Mouse (Mus musculus): Measurements from ENCODE around the gene Tbc1d7.

Tbc1d7 gene

DNA sequence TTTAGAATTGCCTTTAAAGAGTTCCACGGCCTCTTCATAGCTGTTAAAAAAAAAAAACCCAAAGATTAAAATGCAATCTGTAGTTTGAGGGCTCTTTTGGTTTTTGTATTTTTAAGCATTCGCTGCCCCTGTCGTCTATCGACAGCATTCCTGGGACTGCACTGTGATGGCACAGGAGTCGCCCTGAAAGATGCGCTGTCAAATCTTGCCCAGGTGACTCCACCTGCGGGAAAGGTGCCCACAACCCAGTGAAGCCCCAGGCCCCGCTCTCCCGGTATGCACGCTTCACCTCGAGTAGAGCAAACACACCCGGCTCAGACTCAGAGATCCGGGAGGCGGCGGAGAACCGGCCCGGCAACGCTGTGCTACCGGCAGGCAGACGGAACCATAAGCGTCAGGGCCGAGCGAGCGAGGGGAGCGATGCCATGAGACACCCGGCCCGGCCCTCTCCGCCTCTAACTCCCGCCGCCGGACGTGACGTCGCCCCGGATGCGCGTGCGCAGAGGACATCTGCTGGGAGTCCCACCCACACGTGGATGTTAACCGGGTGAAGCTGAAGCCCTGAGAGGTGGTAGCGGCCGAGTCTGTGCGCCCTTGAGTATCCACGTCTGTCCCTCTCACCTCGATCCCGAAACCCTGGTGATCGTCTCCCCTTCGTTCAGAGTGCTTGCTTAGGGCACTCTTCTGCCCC is at the start of gene Tbc1d7:
Gene Tbc1d7 (minus strand): TSS at position 482 of the 691 bp plus-strand sequence.
- DNase-seq: peak; percentile 99

DNA sequence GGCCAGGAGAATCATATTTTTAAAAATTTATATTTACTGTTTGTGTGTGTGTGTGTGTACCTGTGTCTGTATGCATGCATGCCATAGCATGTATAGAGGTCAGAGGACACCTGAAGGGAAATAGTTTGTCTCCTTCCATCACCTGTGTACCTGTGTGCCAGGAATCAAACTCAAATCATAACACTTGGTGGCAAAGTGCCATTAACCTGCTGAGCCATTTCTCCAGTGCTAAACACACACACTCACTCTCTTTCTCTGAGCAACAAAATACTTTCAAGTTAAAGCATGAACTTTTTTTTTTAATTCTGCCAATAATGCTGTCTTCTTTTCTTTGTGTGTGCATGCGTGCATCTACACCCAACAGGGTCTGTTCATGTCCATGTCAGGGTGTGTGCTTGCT is 49.3 kb upstream of the Tbc1d7 start:
- DNase-seq: no peak

DNA sequence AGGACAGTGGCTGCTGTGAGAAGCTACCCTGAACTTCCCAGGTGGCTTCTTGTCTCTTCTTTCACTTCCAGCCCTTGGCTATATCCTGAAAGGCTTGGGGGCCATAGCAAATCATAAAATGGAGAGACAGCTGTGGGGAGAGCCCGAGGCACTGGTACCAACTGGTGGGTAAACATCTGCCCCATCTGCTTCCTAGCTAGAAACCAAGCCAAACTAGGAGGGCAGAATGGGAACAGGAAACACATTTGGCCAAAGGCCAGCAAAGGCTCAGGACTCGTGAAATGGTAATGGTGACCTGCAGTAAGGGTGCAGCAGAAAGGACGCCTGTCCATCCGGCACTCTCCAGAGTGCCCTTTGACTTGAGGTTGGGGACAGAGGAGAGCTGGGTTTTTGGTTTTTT is 47.5 kb upstream of the Tbc1d7 start:
- DNase-seq: no peak

DNA sequence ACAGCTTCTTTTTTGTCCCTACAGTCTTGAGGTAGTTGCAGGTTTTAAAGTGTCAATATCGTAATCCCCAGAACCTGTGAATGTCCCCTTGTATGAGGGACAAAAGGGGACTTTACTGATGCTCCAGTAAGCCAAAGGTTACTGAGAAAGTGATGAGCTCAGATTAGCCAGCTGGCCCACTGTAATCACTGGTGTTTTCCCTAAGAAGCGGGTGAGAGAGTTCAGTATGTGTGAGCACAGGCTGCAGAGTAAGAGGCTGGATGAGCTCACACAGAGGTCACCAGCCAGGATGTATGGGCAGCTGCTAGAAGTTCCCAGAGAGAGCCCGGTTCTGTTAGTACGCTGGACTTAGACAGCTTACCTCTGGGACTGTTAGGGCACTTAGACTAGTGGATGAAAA is 47.0 kb upstream of the Tbc1d7 start:
- no peak for DNase-seq

DNA sequence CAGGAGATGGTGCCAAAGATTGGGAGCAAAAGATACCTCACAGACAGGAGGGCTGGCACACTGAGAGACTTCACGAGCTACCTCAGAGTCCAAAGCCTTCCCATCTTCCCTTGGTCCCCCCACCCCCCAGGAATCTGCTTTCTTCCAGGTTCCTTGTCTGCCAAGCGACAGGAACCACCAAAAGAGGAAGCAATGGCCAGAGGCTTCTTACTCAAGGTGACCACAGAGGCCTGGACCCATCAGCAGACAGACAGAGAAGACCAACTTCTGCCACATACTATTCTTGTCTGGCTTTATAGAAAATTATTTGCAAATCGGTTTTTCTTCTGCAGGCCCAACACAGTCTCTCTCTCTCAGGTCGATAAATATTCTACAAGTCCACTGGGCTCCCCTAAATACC is 46.4 kb upstream of the Tbc1d7 start:
- no peak for DNase-seq

DNA sequence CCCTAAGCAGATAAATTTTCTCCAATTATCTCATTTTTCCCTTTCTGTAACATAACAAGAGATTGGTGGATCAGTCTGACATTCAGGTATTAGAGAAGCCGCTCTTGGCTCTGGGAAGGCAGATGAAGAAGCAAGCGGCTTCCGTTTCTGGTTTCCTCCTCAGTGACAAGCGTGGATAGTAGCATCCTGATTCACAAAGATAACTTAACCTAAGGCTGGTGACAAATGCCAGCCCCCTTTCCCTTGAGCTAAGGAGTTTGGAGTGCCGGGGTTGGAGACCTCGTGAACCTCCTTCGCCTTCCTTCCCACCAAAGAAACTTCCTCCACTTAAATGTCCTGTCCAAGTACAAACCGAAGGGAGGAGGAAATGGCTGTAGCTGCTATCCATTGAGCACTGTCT is 45.8 kb upstream of the Tbc1d7 start:
- no peak for DNase-seq

DNA sequence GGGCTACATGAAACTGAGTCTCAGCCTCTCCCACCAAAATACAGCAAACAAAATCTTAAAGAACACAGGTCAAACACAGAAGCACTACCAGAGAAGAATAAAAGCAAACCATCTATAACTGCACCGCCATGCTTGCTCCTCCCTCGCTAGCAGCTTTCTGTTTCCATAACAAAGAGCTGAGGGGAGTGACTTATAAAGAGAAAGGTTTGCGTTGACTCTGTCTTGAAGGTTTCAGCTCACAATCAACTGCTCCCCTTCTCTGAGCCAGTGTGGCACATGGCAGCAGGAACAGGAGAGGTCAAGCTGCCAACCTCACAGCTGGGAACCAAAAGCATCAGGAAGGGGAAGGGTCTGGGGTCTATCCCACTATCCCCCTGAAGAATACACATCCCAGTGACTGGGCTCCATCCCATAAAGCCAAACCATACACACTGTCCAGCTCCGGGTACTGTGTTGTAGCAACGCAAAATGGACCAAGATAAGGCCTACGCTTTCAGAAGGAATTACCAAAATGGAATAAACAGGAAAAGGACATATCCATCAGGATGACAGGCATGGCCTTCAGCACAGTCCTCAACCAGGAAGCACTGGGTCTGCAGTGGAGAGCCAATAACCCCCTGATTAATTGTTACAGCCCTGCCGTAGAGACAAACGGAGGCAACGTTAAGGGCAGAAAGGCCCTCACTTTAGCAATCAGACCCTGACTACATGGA is 44.8 kb upstream of the Tbc1d7 start:
- no peak for DNase-seq

DNA sequence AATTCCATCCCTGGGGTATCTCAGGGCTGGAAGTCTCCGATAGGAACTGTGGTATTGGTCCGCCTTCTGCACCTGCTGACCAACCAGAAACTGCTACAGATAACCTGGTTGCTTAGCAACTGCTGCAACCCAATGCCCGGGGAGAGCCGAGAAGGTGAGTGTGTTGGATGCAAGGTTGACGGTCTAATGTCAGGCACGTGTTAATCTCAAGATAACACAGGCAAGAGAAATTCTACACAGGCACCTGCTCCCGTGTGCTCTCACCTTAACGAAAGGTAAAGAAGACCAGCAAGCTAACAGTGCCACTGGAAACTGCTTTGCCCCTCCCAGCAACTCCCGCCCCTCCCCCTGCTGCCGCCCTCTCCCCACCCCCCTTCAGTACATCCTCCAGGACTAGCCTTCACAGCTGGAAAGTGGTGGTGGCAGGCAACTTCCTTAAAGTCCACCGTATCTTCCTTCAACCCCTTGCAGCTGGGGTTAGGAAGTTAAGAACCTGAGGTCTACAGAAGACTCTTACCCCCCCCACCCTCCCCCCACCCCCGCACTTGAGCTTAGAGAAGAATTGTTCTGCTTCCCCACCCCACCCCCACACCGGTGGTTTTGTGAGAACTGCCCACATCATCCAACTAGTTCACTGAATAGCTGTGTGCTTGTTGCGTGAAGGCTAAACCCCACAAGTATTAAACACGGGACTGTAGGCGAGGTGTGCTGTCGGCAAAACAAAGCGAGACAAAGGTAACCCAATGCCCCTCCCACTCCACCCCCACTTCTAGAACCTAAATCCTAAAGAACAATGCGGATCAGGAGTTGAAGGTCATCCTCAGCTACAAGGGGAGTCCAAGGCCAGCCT is 44.1 kb upstream of the Tbc1d7 start:
- no peak for DNase-seq

DNA sequence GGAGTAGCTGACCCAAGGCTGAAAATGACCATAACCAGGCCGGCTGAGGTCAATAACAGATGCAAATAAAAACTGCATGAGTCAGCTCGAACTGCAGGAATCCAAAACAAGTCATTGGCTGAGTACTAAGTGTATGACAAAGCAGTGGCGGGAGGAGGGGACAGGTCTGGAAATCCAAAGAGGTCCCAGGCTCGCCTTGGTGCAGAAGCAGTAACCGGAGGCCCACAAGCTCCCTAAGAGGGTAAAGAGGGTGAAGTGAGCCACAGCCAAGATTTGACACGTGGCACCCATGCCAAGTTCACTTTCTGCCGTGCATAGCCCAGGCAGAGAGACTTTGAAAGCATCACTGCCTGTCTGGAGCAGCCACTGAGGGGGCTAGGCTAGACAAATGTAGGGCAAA is 41.0 kb upstream of the Tbc1d7 start:
- no peak for DNase-seq

DNA sequence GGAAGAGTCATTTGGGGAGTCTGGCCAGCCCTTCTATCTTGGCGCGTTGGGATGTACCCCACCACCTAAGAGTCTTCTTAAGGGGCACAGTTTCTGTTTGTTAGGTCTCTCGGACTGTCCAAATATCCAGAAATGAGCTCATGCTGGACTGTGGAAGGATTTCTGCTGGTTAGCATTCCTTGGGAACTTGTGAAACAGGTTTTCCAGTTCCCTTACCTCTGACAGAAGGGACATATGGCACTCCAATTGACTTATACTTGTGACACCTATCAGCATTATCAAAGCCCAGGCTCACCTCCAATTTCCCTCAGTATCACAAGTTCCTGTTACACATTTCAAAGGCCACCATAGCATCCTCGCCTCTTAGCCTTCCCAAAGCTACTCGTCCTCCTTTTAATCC is 39.7 kb upstream of the Tbc1d7 start:
- DNase-seq: no peak

DNA sequence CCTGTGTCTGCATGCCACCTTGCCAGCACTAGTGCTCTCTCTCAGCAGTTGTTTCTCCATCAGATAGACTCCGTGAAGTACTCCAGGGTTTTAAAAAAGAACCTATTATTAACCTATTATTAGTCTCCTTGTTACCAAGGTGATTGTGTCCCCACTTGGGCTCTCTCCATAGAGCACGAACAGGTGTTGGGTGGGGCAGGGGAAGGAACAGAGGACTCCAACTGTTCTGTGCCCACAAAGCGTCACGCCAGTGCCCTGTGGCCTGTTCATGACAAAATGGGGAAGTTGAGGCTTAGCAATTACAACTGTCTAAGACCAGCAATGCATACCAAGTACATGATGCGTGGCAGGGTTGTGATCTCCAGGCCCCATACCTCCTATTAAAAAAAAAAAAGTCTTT is 38.3 kb upstream of the Tbc1d7 start:
- no peak for DNase-seq

DNA sequence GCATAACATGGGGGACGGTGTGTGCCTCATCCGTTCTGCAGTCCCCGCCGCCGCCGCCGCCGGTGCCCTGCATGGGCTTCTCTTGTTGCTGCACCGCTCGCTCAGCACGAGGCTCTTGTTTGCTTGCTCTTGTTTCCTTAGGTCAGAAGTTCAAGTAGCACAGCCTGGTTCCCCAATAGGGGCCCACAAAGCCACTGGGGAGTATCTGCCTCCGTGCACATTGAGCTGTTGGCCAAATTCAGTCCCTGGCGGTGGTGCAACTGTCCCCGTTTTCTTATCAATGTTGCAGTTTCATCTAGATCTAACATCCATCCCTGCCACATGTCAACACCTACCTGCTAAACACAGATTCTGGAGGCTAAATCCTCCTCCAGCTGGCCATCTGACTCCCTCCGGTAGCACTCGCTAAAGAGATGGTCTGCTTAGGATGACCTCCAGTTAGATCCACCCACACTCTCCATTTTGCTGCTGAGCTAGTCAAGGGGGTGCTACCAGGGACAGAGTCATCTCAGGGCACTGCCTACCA is 37.7 kb upstream of the Tbc1d7 start:
- no peak for DNase-seq

DNA sequence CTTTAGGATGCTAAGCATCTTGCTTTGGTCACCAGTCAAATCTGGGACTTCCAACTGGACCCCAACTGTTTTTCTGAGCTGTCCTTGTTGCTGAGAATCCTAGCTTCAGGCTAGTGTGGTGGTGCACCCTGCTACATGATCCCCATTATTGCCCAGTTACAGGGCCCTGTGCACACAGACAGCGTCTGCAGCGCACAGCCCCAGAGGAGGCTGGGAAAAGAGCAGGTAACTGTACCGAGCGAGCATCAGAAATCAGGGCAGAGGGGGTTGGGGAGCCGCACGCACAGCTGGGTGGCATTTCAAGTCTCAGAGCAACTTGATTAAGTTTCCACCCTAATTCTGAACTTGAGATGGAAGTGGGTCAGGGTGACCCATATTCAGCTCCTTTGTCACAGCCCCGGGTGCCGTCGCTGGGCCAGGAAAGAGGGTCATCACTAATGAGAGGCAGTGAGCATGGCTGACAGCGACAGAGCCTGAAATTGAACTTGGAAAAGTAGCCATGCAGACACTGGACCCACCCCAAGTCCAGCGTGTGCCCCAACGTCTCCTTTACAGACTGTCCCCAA is 34.9 kb upstream of the Tbc1d7 start:
- no peak for DNase-seq

DNA sequence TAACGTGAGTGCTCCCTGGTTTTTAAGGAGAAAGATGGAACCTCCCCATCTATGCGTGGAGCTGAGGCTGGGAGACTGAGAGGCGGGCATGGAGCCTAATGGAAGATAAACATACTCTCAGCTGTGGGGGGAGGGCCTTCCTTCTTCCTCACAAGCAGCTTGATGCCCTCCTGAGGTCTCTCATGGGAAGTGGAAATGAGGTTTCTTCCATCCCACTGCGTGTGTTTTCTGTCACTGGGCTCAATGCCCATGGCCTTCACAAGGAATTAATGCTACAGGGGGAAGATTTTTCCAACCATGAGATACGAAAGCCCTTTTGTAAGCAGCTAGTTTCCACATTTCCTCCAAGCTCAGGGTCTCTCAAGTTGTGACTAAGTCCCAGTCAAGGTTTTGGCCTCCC is 32.3 kb upstream of the Tbc1d7 start:
- no peak for DNase-seq

DNA sequence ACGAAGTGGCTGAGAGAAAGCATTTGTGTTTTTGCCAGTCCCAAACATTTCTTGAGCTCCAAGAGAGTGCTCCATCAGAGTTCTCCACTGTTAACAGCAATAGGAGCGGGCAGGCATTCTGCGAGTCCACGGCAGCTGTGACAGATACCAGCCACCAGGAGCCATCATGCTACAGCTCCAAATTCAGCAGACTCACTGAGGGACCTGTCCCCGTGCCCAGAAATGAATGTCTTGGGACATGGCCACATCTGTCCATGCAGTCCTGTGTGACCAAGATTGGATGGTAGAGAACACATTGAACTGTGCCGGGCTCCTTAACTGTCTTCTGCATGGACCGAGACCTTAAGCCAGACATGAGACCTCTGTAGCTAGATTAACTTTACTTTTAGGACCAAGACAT is 31.9 kb upstream of the Tbc1d7 start:
- DNase-seq: no peak

DNA sequence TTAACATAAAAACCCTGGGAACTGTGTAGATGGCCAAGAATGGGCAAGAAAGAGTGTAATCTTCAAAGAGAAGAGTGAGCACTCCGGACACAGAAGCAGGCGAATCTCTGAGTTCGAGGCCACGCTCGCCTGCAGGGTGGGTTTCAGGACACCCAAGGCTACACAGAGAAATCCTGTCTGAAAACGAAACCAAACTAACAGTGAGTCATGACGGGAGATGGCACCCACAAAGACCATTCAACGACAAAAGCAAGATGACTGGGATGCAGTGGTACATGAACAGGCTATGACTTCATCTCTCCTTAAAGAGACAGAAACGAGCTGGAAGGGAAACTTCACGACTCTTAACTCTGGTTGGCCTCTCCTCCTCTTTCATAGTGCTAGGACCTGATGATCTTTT is 31.1 kb upstream of the Tbc1d7 start:
- DNase-seq: no peak

DNA sequence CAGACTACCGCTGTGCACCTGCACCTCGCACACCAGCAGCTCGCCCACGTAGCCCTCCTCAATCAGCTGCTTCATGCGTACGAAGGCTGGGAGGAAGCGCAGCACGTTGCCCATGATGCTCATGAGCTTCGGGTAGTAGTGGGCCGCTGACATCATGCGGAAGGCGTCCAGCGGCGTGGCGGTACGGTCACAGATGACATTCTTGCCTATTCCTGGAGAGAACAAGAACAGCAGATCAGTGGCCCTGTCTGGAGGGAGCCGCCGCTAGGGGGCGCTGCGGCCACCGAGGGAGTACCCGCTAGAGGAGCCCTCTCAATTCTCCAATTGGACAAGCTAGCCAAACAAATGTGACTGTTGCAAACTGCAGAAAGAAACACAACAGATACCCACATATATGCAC is 29.7 kb upstream of the Tbc1d7 start:
- no peak for DNase-seq

DNA sequence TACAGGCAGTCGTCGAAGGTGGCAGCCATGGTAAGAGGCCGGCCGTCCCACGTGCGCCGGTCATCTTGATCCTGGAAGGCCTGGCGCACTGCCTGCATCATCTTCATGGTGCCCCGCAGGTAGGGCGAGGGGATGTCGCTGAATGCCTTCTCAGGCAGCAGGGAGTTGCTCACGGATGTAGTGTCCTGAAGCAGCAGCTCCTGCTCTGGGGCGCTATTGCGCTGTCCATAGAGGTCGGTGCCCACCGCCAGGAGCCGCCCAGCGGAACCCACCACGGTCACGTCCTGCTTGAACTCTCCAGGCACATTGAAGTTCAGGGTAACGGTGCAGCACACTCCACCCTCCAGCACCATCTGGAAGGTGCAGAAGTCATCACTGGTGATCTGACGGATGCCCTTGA is 29.2 kb upstream of the Tbc1d7 start:
- no peak for DNase-seq

DNA sequence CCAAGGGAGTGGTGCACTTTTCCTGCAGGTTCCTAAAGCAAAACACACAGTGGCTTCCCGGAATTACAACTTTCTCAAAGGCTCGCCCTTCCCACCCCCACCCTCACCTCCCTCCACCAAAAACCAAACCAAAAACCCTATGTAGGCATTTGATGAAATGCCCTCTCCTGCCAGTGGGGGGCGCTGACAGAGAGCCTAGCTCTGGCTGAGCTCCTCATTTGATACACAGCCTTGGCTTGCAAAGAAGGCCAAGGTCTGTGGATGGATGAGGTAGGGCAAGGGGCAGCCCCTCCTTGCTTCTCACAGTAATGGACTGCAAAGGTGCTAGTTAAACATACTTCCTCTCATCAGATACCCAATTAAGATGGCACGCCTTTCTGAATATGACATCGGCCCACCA is 28.4 kb upstream of the Tbc1d7 start:
- DNase-seq: no peak

DNA sequence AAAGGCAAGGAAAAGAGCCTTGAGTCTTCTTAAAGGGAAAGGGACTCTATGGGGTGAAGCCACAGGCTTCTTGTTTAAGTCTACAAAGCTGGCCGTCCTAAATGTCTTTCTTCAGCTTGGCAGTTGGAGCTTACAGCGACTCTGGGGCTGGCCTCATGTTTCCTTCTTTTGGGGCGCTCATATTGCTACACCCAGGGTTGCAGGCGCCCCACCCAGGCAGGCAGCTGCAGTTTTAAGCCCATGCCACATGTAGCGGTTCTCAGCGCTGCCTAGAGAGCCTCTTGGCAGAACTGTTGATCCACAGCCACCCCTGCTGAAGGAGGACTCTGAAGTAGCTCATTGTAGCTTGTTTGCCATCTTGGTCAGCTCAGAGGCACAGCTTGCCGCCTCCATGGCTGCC is 28.0 kb upstream of the Tbc1d7 start:
- DNase-seq: no peak

DNA sequence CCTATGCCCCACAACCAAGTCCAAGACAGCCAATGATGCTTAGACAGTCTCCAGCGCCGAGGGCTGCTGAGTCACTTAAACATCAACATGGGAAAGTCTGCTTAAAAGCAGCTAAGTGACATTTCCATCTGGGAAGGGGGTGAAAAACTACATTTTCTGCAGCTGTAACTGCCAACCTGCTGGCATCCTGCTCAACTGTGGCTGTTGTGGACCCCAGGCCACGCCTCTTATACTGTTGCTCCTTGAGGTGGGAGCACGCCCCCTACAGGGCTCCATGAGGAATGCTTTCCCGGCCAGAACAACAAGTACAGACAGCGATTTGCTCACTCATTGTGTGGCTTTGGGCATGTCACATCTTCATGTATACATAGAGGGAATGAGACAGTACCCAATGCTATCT is 25.9 kb upstream of the Tbc1d7 start:
- no peak for DNase-seq

DNA sequence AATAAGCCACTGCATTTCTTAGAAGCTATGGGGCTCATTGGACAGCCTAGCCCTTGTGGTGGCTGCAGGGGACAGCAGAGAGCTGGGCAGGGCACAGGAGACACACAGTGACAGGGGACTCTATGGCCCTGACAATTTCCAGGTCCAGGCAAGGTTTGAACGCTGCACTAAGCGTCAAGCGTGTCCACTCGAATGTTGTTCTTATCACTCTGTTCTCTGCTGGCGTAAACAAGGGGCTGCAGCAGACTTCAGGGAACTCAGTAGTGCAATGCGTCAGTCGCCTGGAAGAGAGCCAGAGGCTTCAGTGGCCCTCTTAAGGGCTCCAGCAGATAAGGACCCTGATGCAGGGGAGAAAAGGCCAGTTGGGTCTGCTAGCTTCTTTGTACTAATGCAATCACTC is 24.7 kb upstream of the Tbc1d7 start:
- DNase-seq: no peak

DNA sequence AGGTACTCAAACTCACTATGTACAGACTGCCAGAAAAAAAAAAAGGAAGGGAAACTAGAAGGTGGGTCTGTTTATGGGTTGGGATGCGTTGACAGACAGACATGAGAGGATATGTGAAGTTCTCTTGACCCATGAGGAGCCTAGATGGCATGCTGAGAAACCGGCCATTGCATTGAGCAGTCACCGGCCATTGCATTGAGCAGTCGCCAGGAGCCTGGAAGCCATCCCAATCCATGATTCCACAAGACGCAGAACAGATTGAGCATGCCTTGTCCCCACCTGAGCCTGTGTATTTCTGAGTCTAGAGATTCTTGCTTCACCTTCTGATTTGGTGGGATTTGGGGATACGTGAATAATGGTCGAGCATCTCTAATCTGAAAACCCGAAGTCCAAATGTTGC is 22.6 kb upstream of the Tbc1d7 start:
- no peak for DNase-seq
